Mouse (Mus musculus): ENCODE data around the gene Scgn. TPM values are rescaled to one million over a fixed set of nuclear protein-coding genes. Genes with fewer than 3 reads are reported as not detected.

The Scgn gene
- total and polyA plus RNA-seq, 3 experiments, result not detected

DNA sequence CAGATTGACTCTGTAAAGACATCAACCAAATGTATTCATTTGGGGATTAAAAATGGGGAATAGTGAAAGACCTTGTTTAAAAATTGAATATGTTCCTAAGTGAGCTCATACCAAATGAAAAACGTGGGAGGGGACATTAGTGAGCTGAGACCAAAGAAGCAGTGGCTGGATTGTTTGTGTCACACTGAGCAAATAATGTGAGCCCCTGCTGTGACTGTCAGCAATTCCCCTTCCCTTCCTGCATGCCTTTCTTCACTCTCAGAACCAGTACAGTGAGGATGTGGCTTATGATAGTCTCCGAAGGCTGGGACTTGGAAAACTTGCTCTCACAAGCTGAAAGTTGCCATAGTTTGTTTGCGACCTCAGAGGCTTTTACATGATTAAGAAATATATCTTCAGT lies 5.9 kb downstream of the Scgn start:
- DNase-seq (ENCODE audit: low read depth, low spot score), result no peak
- no peak for TF ChIP-seq CHD1 (IDR thresholded peaks at IDR 0.05; ENCODE audit: low read depth, low read length)
- TF ChIP-seq MEF2A (IDR thresholded peaks at IDR 0.05; ENCODE audit: extremely low read depth, insufficient replicate concordance, low read depth, low read length, poor library complexity, severe bottlenecking), result no peak
- no peak for TF ChIP-seq NRF1 (IDR thresholded peaks at IDR 0.05; ENCODE audit: insufficient read depth, low read depth, low read length, poor library complexity, severe bottlenecking)
- no peak for TF ChIP-seq ZC3H11A (IDR thresholded peaks at IDR 0.05; ENCODE audit: low read depth, low read length)
- no peak for TF ChIP-seq USF1 (IDR thresholded peaks at IDR 0.05; ENCODE audit: low read depth, low read length)
- TF ChIP-seq MXI1 (IDR thresholded peaks at IDR 0.05; ENCODE audit: low read depth, low read length), result no peak
- no peak for TF ChIP-seq KAT2A (conservative IDR thresholded peaks at IDR 0.05; ENCODE audit: low read depth, low read length)
- no peak overlapping the region for H3K4me3 ChIP-seq (ENCODE audit: control insufficient read depth in 1 of 2, insufficient read depth in 1 of 2, low read depth in 2 of 2, low read length in 2 of 2)
- peaks cover 0 to 4% of the 10 kb centered on the region in 2 experiments; a peak in 1 of 4 replicates for H3K27me3 ChIP-seq (ENCODE audit: control insufficient read depth in 1 of 2, insufficient read depth in 2 of 2, low read length in 2 of 2)
- no peaks in the 10 kb centered on the region for H3K9me3 ChIP-seq (replicated peaks; ENCODE audit: insufficient read depth, low read length)
- no peak overlapping the region for H3K27ac ChIP-seq (ENCODE audit: control insufficient read depth, low read depth, low read length)
- H3K9ac ChIP-seq (ENCODE audit: control insufficient read depth, low read depth, low read length, poor library complexity, severe bottlenecking), result no peak overlapping the region
- H3K79me2 ChIP-seq (ENCODE audit: control insufficient read depth, insufficient read depth, low read length, poor library complexity), result no peaks in the 10 kb centered on the region
- H3K36me3 ChIP-seq (ENCODE audit: control insufficient read depth in 1 of 2, insufficient read depth in 2 of 2, low read length in 2 of 2), result no peaks in the 10 kb centered on the region
- H3K4me1 ChIP-seq (ENCODE audit: control insufficient read depth in 1 of 2, insufficient read depth in 2 of 2, low read length in 2 of 2), result no peaks in the 10 kb centered on the region

DNA sequence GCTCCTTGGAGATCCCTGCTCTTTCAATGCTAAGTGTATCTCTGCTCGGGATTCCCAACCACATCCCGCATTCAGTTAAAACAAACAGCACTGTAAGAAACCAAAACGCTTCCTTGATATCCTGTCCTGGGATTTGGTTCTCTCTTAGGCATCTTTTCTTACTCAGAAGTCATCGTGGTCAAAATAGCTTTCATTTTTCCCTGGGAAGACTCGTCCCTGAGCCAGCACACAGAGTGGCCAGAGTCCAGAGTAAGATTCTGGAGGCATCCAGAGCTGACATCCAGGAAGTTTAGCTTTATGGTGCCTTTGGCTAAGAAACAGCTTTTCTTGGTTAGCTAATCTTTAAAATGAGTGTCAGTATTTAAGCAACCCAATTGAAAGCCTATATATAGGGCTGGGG lies 18.7 kb downstream of the Scgn start:
- peaks cover 0 to 6% of the 10 kb centered on the region in 2 experiments; a peak in 3 of 4 replicates for H3K27me3 ChIP-seq (ENCODE audit: control insufficient read depth in 1 of 2, insufficient read depth in 2 of 2, low read length in 2 of 2)

DNA sequence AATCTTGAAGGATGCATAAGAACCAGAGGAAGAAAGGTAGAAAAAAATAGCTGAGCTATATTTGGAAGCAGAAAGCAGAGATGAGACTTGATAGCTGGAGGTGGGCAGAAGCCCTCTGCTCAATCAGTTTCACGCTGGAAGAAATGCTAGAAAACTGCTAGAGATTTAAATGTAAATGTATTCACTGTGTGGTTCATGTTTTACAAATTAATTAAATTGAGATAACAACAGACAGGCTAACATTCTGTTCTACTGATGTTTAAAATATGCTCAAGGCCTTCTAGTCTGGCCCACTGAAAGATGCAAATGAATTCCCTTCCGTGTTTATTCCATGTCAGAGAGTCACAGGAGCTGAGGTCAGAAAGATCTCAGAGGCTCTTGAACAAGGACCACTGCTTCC lies 19.1 kb downstream of the Scgn start:
- Histone ChIP-seq H3K27me3 (ENCODE audit: control insufficient read depth in 1 of 2, insufficient read depth in 2 of 2, low read length in 2 of 2) (peaks cover 0 to 6% of the 10 kb centered on the region in 2 experiments; a peak in 3 of 4 replicates), H3K79me2 (ENCODE audit: control insufficient read depth, insufficient read depth, low read length, poor library complexity) (no peaks in the 10 kb centered on the region), H3K9me3 (replicated peaks; ENCODE audit: insufficient read depth, low read length) (no peaks in the 10 kb centered on the region), H3K9ac (ENCODE audit: control insufficient read depth, low read depth, low read length, poor library complexity, severe bottlenecking) (no peak overlapping the region), H3K4me1 (ENCODE audit: control insufficient read depth in 1 of 2, insufficient read depth in 2 of 2, low read length in 2 of 2) (no peaks in the 10 kb centered on the region), H3K27ac (ENCODE audit: control insufficient read depth, low read depth, low read length) (no peak overlapping the region), H3K36me3 (ENCODE audit: control insufficient read depth in 1 of 2, insufficient read depth in 2 of 2, low read length in 2 of 2) (no peaks in the 10 kb centered on the region), H3K4me3 (ENCODE audit: control insufficient read depth in 1 of 2, insufficient read depth in 1 of 2, low read depth in 2 of 2, low read length in 2 of 2) (no peak overlapping the region)
- no peak for DNase-seq (ENCODE audit: low read depth, low spot score)
- TF ChIP-seq TBP (IDR thresholded peaks at IDR 0.05; ENCODE audit: low read depth, low read length) (no peak), KAT2A (conservative IDR thresholded peaks at IDR 0.05; ENCODE audit: low read depth, low read length) (no peak), GATA1 (IDR thresholded peaks at IDR 0.05; ENCODE audit: low read depth, low read length) (no peak), MAFK (IDR thresholded peaks at IDR 0.05; ENCODE audit: borderline replicate concordance, low read depth, low read length) (no peak), MYB (IDR thresholded peaks at IDR 0.05; ENCODE audit: low read depth, low read length) (no peak), CHD1 (IDR thresholded peaks at IDR 0.05; ENCODE audit: low read depth, low read length) (no peak), UBTF (IDR thresholded peaks at IDR 0.05; ENCODE audit: borderline replicate concordance, insufficient read depth, low read depth, low read length) (no peak), SMC3 (IDR thresholded peaks at IDR 0.05; ENCODE audit: low read depth, low read length) (no peak)

More for the DNA sequence above, 18.7 kb downstream of the Scgn start:
- Histone ChIP-seq H3K27ac (ENCODE audit: control insufficient read depth, low read depth, low read length) (no peak overlapping the region), H3K4me3 (ENCODE audit: control insufficient read depth in 1 of 2, insufficient read depth in 1 of 2, low read depth in 2 of 2, low read length in 2 of 2) (no peak overlapping the region), H3K9ac (ENCODE audit: control insufficient read depth, low read depth, low read length, poor library complexity, severe bottlenecking) (no peak overlapping the region), H3K36me3 (ENCODE audit: control insufficient read depth in 1 of 2, insufficient read depth in 2 of 2, low read length in 2 of 2) (no peaks in the 10 kb centered on the region), H3K79me2 (ENCODE audit: control insufficient read depth, insufficient read depth, low read length, poor library complexity) (no peaks in the 10 kb centered on the region), H3K9me3 (replicated peaks; ENCODE audit: insufficient read depth, low read length) (no peaks in the 10 kb centered on the region), H3K4me1 (ENCODE audit: control insufficient read depth in 1 of 2, insufficient read depth in 2 of 2, low read length in 2 of 2) (no peaks in the 10 kb centered on the region)
- DNase-seq (ENCODE audit: low read depth, low spot score), result no peak
- TF ChIP-seq POLR2AphosphoS5 (IDR thresholded peaks at IDR 0.05; ENCODE audit: borderline replicate concordance, low read depth, low read length), result no peak
- no peak for TF ChIP-seq MYC (IDR thresholded peaks at IDR 0.05; ENCODE audit: low read depth, low read length)
- no peak for TF ChIP-seq GABPA (IDR thresholded peaks at IDR 0.05; ENCODE audit: low read depth, low read length)
- TF ChIP-seq ZKSCAN1 (IDR thresholded peaks at IDR 0.05; ENCODE audit: low read depth, low read length), result no peak
- TF ChIP-seq TCF12 (IDR thresholded peaks at IDR 0.05; ENCODE audit: low read depth, low read length), result no peak
- no peak for TF ChIP-seq ETS1 (IDR thresholded peaks at IDR 0.05; ENCODE audit: low read depth, low read length)
- TF ChIP-seq SIN3A (IDR thresholded peaks at IDR 0.05; ENCODE audit: low read length), result no peak
- no peak for TF ChIP-seq JUND (IDR thresholded peaks at IDR 0.05; ENCODE audit: low read depth, low read length)

All from MEL (cell line).